Mouse (Mus musculus) ES-CJ7 (cell line): ENCODE data around the gene Fthl17b.
"Not testable (repeated sequence)": the region's sequence is repeated elsewhere in the genome, so short reads cannot be mapped to it uniquely, and the experiment has no call there.

Experiments
- DNase-seq: peaks from one replicate; pipeline ENCODE4 v3.0.0; 2011; ENCODE audit warnings: low read depth, low spot score

Fthl17b gene

DNA sequence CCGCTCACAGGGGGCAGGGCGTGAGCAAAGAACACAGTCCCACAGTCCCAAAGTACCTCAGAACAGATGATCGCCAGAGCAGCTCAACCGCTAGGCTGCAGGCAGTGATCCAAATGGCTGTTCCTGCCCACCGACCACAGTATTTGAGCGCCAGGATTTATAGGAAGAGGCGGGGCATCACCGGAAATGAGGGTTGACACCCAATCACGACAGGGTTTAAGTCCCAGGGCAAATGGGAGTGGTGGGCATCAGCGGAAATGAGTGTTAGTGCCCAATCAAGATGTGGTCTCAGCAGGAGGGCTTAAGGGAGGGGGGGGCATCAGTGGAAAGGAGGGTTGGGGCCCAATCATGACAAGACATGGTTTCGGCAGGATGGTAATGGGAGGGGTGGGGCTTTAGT is at the start of gene Fthl17b:
TSS of gene Fthl17b (minus strand) at position 101 of the 400 bp plus-strand sequence.
- not testable (repeated sequence) for DNase-seq

- not testable (repeated sequence) for DNase-seq
These were observed 23.9 kb upstream of the Fthl17b start, which contains the start of gene Fthl17d for GRCm38 (mm10) chrX:8986655-8987054. Fthl17d (minus strand) TSS chrX:8986755.

DNA sequence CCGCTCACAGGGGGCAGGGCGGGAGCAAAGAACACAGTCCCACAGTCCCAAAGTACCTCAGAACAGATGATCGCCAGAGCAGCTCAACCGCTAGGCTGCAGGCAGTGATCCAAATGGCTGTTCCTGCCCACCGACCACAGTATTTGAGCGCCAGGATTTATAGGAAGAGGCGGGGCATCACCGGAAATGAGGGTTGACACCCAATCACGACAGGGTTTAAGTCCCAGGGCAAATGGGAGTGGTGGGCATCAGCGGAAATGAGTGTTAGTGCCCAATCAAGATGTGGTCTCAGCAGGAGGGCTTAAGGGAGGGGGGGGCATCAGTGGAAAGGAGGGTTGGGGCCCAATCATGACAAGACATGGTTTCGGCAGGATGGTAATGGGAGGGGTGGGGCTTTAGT is 13.7 kb upstream of the Fthl17b start, which contains the start of gene Fthl17c:
TSS of gene Fthl17c (minus strand) at position 101 of the 400 bp plus-strand sequence.
- DNase-seq = not testable (repeated sequence)

DNA sequence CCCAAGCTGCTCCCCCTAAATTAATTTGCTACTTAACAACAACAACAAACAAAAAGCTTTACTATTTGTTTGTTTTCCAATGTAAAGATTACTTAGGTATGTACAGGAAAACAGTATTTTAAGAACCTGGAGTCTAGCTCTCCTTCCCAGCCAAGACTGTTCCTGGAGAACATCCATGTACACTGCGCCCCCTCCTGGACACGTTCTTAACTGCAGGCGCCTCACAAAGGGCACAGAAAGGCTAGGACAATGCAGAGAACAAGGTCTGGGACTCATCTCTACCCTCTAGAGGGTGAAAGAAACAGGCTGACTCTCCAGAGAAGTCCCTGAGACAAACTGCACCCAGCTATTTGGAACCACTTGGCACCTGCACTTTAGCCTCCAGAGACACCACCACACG is 1.8 kb upstream of the Fthl17b start:
- DNase-seq = peak; percentile 13

- DNase-seq = peak; percentile 80
These were observed 14.5 kb downstream of the Fthl17b start for GRCm38 (mm10) chrX:8948130-8948805.

DNA sequence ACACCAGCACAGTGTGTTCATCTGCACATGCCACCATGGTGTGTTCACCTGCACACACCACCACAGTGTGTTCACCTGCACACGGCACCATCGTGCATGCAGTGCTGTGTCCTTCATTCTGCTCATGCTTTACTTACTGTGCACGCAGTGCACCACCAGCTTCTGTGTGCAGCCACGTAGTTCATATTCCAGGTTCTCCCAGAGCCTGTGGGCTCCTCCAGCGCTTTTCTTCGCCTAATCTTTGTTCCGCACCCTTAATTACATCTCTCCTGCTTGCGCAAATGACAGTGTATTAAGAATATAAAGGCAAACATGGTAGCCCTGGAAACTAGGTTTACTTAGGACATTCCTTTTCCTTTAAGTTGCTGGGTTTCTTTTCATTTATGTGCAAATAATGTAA is 18.7 kb downstream of the Fthl17b start:
- no peak for DNase-seq

DNA sequence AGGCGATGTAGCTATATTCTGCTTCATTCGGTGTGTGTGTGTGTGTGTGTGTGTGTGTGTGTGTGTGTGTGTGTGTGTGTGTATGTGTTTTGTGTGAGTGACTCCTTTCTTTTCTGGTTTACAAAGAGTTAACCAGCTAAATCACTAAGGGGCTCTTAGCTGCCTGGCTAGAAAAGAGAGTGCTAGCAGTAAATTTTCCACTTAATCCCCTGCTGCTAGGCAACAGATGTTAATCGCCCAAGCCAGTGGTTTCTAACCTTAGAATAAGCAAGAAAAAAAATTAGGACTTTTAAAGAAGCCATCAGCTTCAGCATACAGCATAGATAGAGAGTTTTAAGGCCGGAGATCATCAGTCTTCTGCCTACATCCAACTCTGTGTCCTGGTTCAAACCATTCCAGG is 35.5 kb downstream of the Fthl17b start:
- DNase-seq = no peak

GRCm38 (mm10) chrX:8921813-8922607 is 40.8 kb downstream of the Fthl17b start:
- no peak for DNase-seq

- DNase-seq = no peak
These were observed 41.7 kb downstream of the Fthl17b start for GRCm38 (mm10) chrX:8921080-8921479.
